In the genomic region with DNA sequence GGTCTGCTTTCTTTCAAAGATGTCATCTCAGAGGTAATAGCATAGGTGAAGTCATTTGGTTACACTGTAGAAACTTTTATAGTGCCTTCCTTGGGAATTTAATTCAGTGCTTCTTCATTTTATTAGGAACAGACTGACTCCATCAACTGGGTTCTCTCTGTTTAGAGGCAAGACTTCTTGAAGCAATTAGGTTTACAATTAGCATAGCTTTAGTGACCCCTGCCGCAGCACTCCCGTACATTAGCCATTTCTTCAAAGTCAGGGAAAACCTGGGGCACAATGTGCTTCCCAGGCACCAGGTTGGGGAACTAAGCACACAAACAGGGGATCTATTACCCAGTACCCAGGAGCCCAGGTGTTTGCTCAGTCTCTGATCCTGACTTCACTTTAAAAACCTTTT, we compare ENCODE assay signal across 18 mouse cellular contexts.
"Had no signal": no experiment of that assay in that cellular context is flagged by ENCODE, and none has a peak within 500 bp of the region (broad histone marks: within the 10 kb centered on the region; RNA-seq: fewer than 3 reads in every experiment).

No protein-coding gene starts in this region.

- H3K4me3 ChIP-seq: midbrain, embryonic 10.5 days; midbrain, embryonic 13.5 days; myocyte; neural tube, embryonic 13.5 days; neural tube, embryonic 15.5 days had no signal

- H3K27me3 ChIP-seq: neural tube, embryonic 13.5 days; neural tube, embryonic 15.5 days had no signal

- H3K27ac ChIP-seq: midbrain, embryonic 10.5 days; midbrain, embryonic 13.5 days; neural tube, embryonic 13.5 days; neural tube, embryonic 15.5 days had no signal

- H3K4me2 ChIP-seq: lung, embryonic 14.5 days; midbrain, embryonic 13.5 days; neural tube, embryonic 13.5 days; neural tube, embryonic 15.5 days had no signal

- H3K9me3 ChIP-seq: midbrain, embryonic 10.5 days; midbrain, embryonic 13.5 days; neural tube, embryonic 13.5 days; neural tube, embryonic 15.5 days had no signal

- DNase-seq: lung, adult 18-20 months; lung, embryonic 14.5 days; lung, postnatal 10 days; lung, postnatal 4 days; retina, postnatal 1 day; right cerebral cortex, adult 18-20 months; right cerebral cortex, postnatal 25 days; right cerebral cortex, postnatal 4 days; spleen, adult 18-20 months; thymus, adult 18-20 months; thymus, postnatal 14 days; thymus, postnatal 36 days had no signal

- ATAC-seq: midbrain, embryonic 13.5 days; midbrain, embryonic 16.5 days had no signal

- H3K36me3 ChIP-seq: midbrain, embryonic 13.5 days; neural tube, embryonic 13.5 days; neural tube, embryonic 15.5 days had no signal

- H3K9ac ChIP-seq: lung, embryonic 14.5 days; midbrain, embryonic 13.5 days; neural tube, embryonic 13.5 days; neural tube, embryonic 15.5 days had no signal
